Mouse (Mus musculus) small intestine, adult 2 months (tissue): ENCODE measurements at regions not wholly inside any gene's neighbourhood (a gene's known extent, or its start where the extent isn't known, plus 50 kb on each side); places are given as distances from the start of the nearest gene placed in this dataset.

ENCODE experiments used
- H3K27ac ChIP-seq: fragments of 200-500 bp; 2 replicates; pipeline ENCODE4 v1.5.1; 2012; ENCODE audit warnings: low read depth, low read length, control low read depth, inconsistent platforms; ENCODE audit not compliant: insufficient read depth
- H3K27me3 ChIP-seq: fragments of 200-500 bp; 2 replicates; pipeline ENCODE4 v1.6.1; 2012; ENCODE audit warnings: mild to moderate bottlenecking, moderate library complexity, low read length, inconsistent platforms; ENCODE audit not compliant: control insufficient read depth, insufficient read depth
- H3K36me3 ChIP-seq: fragments of 200-500 bp; 2 replicates; pipeline ENCODE4 v1.6.1; 2012; ENCODE audit warnings: mild to moderate bottlenecking, low read length, control low read depth, inconsistent platforms; ENCODE audit not compliant: control insufficient read depth, insufficient read depth
- H3K4me1 ChIP-seq: fragments of 200-500 bp; 2 replicates; pipeline ENCODE4 v1.6.1; 2012; ENCODE audit warnings: low read length, inconsistent platforms, mixed read lengths; ENCODE audit not compliant: control insufficient read depth, insufficient read depth, insufficient read length
- H3K4me3 ChIP-seq: fragments of 200-500 bp; 2 replicates; pipeline ENCODE4 v1.5.1; 2012; ENCODE audit warnings: low read depth, mild to moderate bottlenecking, control low read depth, inconsistent platforms, low read length, moderate library complexity
- CTCF ChIP-seq: fragments of 200-500 bp; IDR thresholded peaks from 2 replicates; pipeline ENCODE4 v1.5.1; 2012; ENCODE audit warnings: low read depth, mild to moderate bottlenecking, control low read depth, inconsistent platforms, low read length, moderate library complexity, mixed read lengths; ENCODE audit not compliant: insufficient replicate concordance, insufficient read length; ENCODE audit errors: extremely low read depth
- POLR2A ChIP-seq: fragments of 200-500 bp; IDR thresholded peaks from 2 replicates; pipeline ENCODE4 v1.6.1; 2012; ENCODE audit warnings: low read depth, mild to moderate bottlenecking, control low read depth, inconsistent platforms, low read length, moderate library complexity
- WGBS: fragments of 180-500 bp; shearing (Covaris S2); methylation state at CpG from one replicate; pipeline ENCODE4 v1.1.7; 2018; 5-methylcytosine and 5-hydroxymethylcytosine counted together

DNA sequence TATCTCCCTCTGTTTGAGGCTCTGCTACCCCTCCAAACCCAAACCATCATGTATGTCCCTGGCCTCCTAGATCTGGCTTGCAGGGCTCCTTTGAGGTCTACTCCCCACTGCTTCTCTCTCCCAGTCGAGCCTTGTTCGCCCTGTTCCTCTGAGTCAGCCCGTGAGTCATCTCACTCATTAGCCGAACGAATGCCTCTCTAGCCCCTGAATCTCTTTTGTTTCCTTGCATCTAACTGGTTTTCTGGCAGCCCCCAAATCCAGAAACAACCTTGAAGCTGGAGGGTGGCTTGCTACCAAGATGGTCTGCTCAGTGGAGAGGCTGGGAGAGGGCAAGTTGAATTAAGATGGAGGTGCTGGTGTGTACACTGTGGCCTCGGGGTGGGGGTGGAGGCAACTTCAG lies 66.3 kb upstream of the Mkln1 start:
- TF ChIP-seq POLR2A (no peak), CTCF (no peak)
- Histone ChIP-seq H3K4me1 (no peaks in the 10 kb centered on the region), H3K27me3 (no peaks in the 10 kb centered on the region), H3K27ac (no peak overlapping the region), H3K36me3 (no peaks in the 10 kb centered on the region), H3K4me3 (no peak overlapping the region)
- 62% methylated on average over 6 of the region's 6 CpGs for WGBS

DNA sequence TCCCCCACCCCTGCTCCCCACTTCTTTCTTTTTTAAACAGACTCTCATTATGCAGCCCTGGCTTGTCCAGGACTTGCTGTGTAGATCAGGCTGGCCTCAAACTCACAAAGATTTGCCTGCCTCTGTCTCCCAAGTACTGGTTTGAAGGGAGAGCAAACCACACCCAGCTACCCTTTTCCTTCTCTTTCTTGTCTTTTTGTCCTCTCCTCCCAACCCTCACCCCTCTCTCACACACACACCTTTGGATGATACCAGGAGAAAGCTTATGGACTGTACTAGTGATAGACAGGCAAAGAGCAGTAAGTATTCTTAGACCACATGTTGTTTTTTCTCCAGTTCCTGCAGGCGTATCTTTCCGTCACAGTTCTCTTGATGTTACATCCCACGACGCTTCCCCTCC lies 65.8 kb upstream of the Mkln1 start:
- 95% methylated on average over 4 of the region's 4 CpGs for WGBS
- no peak overlapping the region for H3K27ac ChIP-seq
- H3K36me3 ChIP-seq: no peaks in the 10 kb centered on the region
- H3K4me1 ChIP-seq: no peaks in the 10 kb centered on the region
- no peak for TF ChIP-seq CTCF
- TF ChIP-seq POLR2A: no peak
- no peak overlapping the region for H3K4me3 ChIP-seq
- no peaks in the 10 kb centered on the region for H3K27me3 ChIP-seq

DNA sequence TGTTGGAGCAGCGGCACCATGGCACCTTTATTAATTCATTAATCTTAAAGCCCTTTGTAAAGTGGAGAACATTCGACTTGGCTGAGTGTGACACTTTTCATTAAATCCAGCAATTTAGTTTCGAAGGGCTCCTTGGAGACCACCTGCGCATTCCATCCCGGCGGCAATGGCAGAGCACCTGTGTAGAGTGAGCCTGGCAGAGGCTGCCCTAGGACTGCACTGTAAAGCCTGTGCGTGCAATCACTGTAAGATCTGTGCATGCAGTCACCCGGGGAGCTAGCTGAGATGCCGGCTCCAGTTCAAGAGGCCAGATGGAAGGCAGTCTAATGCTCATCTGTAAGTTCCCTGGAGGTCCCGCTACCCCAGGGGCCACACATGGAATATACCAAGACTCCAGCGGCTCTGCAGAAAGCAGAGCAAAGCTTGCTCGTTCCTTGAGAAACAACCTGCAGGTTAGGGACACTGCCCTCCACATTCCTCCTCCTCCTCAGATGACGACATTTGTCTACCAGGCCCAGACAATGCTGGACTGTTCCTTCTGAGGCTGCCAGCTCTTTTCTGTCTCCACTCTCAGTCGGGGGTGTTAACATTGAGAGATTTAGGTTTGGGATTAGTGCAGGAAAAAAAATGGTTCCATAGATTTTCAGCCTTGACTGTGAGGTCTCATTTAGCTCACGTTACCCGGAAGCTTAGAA lies 65.2 kb upstream of the Mkln1 start:
- no peak for TF ChIP-seq CTCF
- TF ChIP-seq POLR2A: no peak

DNA sequence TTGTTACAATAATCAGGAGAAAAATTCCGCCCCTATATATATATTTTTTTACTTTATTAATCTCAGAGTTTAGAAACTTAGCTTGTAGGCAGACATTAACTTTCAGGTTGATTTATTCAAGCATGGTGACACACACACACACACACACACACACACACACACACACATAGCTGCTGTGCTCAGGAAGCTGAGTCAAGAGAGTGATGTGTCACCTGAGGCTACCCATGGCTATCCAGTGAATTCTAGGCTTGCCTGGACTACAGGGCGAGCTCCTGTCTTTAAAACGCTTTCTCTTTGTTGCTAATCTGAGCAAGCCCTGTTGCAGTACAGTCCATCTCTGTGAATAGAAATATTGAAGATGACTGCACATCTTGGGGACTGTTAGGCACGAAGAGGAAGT lies 64.4 kb upstream of the Mkln1 start:
- Histone ChIP-seq H3K36me3 (no peaks in the 10 kb centered on the region), H3K27ac (no peak overlapping the region), H3K4me3 (no peak overlapping the region), H3K27me3 (no peaks in the 10 kb centered on the region), H3K4me1 (no peaks in the 10 kb centered on the region)
- WGBS: 75% methylated on average over 4 of the region's 4 CpGs
- TF ChIP-seq CTCF (no peak), POLR2A (no peak)

More for the DNA sequence above, 65.2 kb upstream of the Mkln1 start:
- no peak overlapping the region for H3K4me3 ChIP-seq
- H3K27me3 ChIP-seq: no peaks in the 10 kb centered on the region
- H3K4me1 ChIP-seq: no peaks in the 10 kb centered on the region
- no peak overlapping the region for H3K27ac ChIP-seq
- 72% methylated on average over 16 of the region's 16 CpGs for WGBS
- H3K36me3 ChIP-seq: no peaks in the 10 kb centered on the region

DNA sequence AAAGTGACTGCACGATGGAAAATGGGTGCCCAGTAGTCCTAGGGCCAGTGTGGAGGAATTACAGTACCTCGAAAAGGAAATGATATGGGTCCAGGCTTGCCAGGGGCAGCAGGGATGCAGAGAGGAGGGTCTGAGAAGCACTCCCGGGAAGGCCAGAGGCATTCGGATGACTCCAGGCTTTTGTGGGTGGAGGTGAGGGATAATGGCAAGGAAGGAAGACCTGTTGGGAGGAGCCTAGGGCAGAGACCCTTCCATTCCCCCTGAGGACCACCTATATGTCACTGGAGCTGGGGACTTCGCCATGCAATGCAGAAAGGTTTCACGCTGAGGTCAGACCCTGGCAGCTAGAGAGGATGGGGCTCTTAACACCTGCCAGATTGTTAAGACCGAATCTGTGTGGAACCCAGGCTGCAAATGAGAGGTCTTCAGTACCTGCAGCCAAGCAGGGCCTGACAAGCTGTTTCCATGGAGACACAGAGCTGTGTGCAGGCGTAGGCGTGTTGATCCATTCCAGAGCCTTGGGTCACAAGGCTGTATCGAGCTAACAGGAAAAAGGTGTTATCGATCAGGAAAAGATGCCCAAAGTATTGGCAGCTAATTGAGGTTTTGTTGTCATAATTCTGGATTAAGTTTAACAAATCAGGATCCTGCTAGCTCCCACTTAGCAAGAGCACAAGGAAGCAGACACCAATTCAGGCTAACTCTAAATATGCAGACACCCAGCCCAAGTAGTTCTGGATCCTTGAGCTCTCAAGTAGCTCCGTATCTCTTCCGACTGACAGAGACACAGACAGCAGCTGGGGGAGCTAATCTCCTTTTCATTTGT lies 59.2 kb upstream of the Mkln1 start:
- WGBS: 48% methylated on average over 13 of the region's 13 CpGs
- Histone ChIP-seq H3K36me3 (no peaks in the 10 kb centered on the region), H3K27me3 (no peaks in the 10 kb centered on the region), H3K27ac (no peak overlapping the region), H3K4me3 (no peak overlapping the region), H3K4me1 (no peaks in the 10 kb centered on the region)
- TF ChIP-seq CTCF (no peak), POLR2A (no peak)

DNA sequence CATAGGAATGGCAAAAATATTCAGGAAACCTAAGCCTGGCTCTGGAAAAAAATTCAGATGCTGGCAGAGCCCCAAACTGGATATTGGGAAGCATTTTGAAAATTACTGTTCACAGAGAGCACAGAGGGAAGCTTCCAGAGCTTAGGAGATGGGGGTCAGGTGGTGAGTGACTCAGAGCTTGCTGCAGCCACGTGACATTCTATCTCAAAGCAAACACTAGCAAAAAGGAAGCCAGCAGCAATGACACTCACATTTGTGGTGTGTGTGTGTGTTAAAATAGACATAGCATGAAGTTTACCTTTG lies 58.6 kb upstream of the Mkln1 start:
- TF ChIP-seq POLR2A (no peak), CTCF (no peak)
- no peak overlapping the region for H3K27ac ChIP-seq
- H3K4me1 ChIP-seq: no peaks in the 10 kb centered on the region
- no peaks in the 10 kb centered on the region for H3K27me3 ChIP-seq
- H3K4me3 ChIP-seq: no peak overlapping the region
- 12% methylated on average over 1 of the region's 1 CpGs for WGBS
- no peaks in the 10 kb centered on the region for H3K36me3 ChIP-seq

DNA sequence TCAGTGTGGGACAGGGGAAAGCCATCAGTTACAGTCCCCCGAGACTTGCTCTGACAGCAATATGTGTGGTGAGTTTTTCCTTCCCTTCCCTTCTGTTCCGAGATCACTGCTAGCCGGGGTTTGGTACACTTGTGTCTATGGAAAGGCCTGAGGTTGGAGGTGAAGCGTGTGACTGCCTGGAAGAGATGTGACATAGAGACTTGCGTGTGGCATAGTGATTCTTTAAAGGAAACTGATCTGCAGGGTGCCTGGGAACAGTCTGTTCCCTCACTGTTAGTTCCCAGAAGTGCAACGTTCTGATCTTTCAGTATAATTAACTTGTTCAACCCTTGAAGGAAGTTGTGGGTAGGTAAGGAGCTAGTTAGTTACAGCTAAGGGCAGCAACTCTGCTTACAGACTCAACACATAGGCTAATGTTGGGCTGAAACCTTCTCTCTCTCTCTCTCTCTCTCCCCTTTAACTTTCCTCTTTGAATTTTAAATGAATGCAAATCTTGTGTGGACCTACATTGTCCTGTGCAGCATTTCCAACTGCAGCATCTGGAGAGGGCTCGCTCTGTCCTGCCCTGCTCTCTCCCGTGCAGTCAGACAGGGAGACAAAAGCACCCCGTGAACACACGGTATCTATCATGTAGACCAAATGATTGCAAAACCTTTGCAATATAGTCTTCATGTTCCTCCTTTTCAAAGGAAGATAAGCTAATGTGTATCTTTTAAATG lies 53.0 kb upstream of the Mkln1 start:
- no peaks in the 10 kb centered on the region for H3K36me3 ChIP-seq
- no peak overlapping the region for H3K4me3 ChIP-seq
- TF ChIP-seq CTCF: no peak
- no peaks in the 10 kb centered on the region for H3K4me1 ChIP-seq
- H3K27ac ChIP-seq: no peak overlapping the region
- WGBS: 73% methylated on average over 10 of the region's 10 CpGs
- H3K27me3 ChIP-seq: no peaks in the 10 kb centered on the region
